Mouse (Mus musculus): ENCODE results near the gene Snx9.

DNA sequence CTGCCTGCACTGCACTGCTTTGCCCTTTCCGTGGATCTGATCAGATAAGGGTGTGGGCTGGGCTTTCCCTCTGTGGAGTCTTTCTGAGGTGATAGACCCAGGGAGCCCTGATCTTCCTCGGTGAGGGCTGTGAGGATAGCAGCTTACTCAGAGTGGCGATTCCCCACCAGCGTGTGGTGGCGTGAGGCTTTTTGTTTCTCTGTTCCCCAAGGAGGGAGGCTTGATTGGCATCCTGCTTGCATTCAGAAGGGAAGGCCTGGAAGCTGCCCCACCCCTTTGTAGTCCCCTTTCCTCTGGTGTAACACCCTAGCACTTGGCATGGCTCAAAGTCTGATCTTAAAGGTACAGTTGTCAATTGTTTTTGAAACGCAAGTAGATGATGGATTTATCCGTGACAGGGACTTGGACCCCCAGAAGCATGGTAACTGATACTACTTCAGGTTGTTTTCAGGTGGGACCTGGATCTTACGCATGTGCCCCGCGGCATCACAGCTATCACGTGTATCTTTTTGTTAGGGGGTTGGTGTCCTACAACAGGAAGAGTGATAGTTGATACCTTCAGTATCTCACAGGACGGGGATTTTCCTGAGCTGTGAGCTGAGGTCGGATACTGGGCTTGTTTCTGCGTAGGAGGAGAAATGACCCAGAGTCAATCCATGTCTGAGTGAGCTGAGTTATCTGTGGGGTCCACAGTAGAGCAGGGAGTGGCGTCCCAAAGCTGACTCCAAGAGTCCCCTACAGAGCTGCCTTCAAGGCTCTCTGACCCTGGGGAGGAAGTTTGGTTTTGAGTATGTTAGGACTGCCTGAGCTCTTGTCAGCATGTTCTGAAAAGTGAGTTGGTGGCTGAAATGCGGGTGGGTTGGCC, 136.2 kb downstream of the Snx9 start:
- TF ChIP-seq CHD2 (IDR thresholded peaks at IDR 0.05; ENCODE audit: low read depth, low read length) (no peak), ZC3H11A (IDR thresholded peaks at IDR 0.05; ENCODE audit: borderline replicate concordance, low read depth, low read length) (no peak), MAFK (IDR thresholded peaks at IDR 0.05; ENCODE audit: insufficient read depth, low read depth, low read length) (no peak)

Measured in ES-E14 (cell line).